8 mouse cellular contexts compared by ENCODE assay signal in the genomic region with DNA sequence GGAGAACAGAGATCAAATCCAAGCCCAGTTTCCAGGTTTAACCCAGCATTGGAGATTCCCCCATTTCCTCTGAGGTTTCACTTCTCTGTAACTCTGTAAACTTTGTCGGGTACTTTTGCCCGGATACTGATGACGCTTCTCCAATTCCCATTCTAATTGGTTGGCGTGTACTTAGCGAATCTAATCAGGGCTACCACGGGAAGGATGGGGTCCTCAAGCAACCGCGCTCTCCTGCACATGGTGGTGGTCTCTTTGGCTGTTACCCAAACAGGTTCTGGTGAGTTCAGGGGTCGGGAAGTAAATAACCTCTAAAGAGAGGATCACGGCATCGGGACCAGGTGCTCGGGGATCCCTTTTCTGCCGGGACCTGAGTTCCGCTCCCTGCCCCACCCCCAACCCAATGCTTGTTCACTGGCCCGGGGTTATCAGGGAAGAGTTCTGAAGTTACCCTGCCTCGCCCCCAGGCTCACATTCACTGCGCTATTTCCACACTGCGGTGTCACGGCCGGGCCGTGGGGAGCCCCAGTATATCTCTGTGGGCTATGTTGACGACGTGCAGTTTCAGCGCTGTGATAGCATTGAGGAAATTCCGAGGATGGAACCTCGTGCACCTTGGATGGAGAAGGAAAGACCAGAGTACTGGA. TPM values are rescaled to one million over a fixed set of nuclear protein-coding genes. Genes with fewer than 3 reads are reported as not detected.
DNase-seq lines count a peak whose midpoint lies in the region; ATAC-seq and TF ChIP-seq lines count a peak whose summit lies in the region.

A gene (plus strand): TSS at position 163 of the 644 bp plus-strand sequence.

- peak within 1 kb of the TSS; percentile 86 for H3K4me2 ChIP-seq in forebrain, embryonic 13.5 days
- peak within 1 kb of the TSS; percentile 95 for H3K4me2 ChIP-seq in liver, postnatal 0 days (ENCODE audit: low read depth, low read length)
- H3K4me2 ChIP-seq in neural tube, embryonic 14.5 days (ENCODE audit: low read depth, low read length): peak within 1 kb of the TSS; percentile 93

- intact Hi-C loops in heart, postnatal 10 days (cut with DNase I): no loop called here

- DNase-seq in heart, postnatal 10 days: peak; percentile 92 to 95
- peak; percentile 89 for DNase-seq in large intestine, adult 2 months (ENCODE audit: low read depth, low spot score)
- DNase-seq in liver, postnatal 0 days: peak; percentile 87
- peak; percentile 93 for DNase-seq in testis, postnatal 10 days (ENCODE audit: low spot score)

- peak; percentile 79 for ATAC-seq in cerebellum, adult (ENCODE audit: insufficient number of reproducible peaks, low FRiP score, low TSS enrichment)
- ATAC-seq in forebrain, embryonic 13.5 days: peak; percentile 99
- ATAC-seq in liver, postnatal 0 days: peak; percentile 89
- ATAC-seq in neural tube, embryonic 14.5 days (ENCODE audit: low read depth): peak; percentile 99

- no peaks in the 10 kb centered on the region for H3K36me3 ChIP-seq in E14TG2a.4 (ENCODE audit: insufficient read depth, low read length)
- no peaks in the 10 kb centered on the region for H3K36me3 ChIP-seq in forebrain, embryonic 13.5 days (ENCODE audit: poor library complexity, severe bottlenecking)
- H3K36me3 ChIP-seq in liver, postnatal 0 days (replicated peaks; ENCODE audit: insufficient read depth, low read length): no peaks in the 10 kb centered on the region
- no peaks in the 10 kb centered on the region for H3K36me3 ChIP-seq in neural tube, embryonic 14.5 days (ENCODE audit: control insufficient read depth, insufficient read depth, low read length)

- H3K27me3 ChIP-seq in E14TG2a.4 (ENCODE audit: insufficient read depth, low read length): peaks cover 20% of the 10 kb centered on the region
- no peaks in the 10 kb centered on the region for H3K27me3 ChIP-seq in forebrain, embryonic 13.5 days
- H3K27me3 ChIP-seq in liver, postnatal 0 days (ENCODE audit: insufficient read depth, low read length): no peaks in the 10 kb centered on the region
- no peaks in the 10 kb centered on the region for H3K27me3 ChIP-seq in neural tube, embryonic 14.5 days (ENCODE audit: control insufficient read depth, insufficient read depth, low read length)

- no peak for TF ChIP-seq CTCF in E14TG2a.4 (conservative IDR thresholded peaks at IDR 0.05; ENCODE audit: low read length)
- no peak for TF ChIP-seq CTCF in liver, postnatal 0 days (IDR thresholded peaks at IDR 0.05; ENCODE audit: low read depth)

- TF ChIP-seq EP300 in liver, postnatal 0 days (IDR thresholded peaks at IDR 0.05; ENCODE audit: low read depth): no peak

- WGBS in forebrain, embryonic 13.5 days: 4% methylated on average over 26 of the region's 26 CpGs
- under 1% methylated on average over 26 of the region's 26 CpGs for WGBS in large intestine, adult 2 months
- WGBS in liver, postnatal 0 days (ENCODE audit: insufficient replicate concordance): 2% methylated on average over 26 of the region's 26 CpGs
- 6% methylated on average over 26 of the region's 26 CpGs for WGBS in neural tube, embryonic 14.5 days

- H3K9ac ChIP-seq in forebrain, embryonic 13.5 days: peak within 1 kb of the TSS; percentile 58
- H3K9ac ChIP-seq in liver, postnatal 0 days (replicated peaks): peak within 1 kb of the TSS; percentile 60
- peak within 1 kb of the TSS; percentile 41; the same call in 1 of the 2 replicates for H3K9ac ChIP-seq in neural tube, embryonic 14.5 days (replicated peaks; ENCODE audit: low read depth, low read length)

- peaks cover 11% of the 10 kb centered on the region; the same call in 1 of the 2 replicates for H3K4me1 ChIP-seq in E14TG2a.4 (replicated peaks; ENCODE audit: low read depth, low read length)
- H3K4me1 ChIP-seq in forebrain, embryonic 13.5 days: peaks cover 4% of the 10 kb centered on the region; the same call in 1 of the 2 replicates
- no peaks in the 10 kb centered on the region; the same call in 1 of the 2 replicates for H3K4me1 ChIP-seq in liver, postnatal 0 days (ENCODE audit: insufficient read depth)
- 0 out of 2 replicates have a peak, but pooled peaks cover 2% of the 10 kb centered on the region for H3K4me1 ChIP-seq in neural tube, embryonic 14.5 days (ENCODE audit: control insufficient read depth, insufficient read depth, low read length)

- H3K27ac ChIP-seq in forebrain, embryonic 13.5 days: no peak within 1 kb of the TSS
- peak within 1 kb of the TSS; percentile 76 for H3K27ac ChIP-seq in liver, postnatal 0 days (ENCODE audit: low read depth)
- H3K27ac ChIP-seq in neural tube, embryonic 14.5 days (ENCODE audit: low read depth, low read length): no peak within 1 kb of the TSS

- H3K9me3 ChIP-seq in E14TG2a.4 (ENCODE audit: low read length): no peaks in the 10 kb centered on the region
- no peaks in the 10 kb centered on the region for H3K9me3 ChIP-seq in forebrain, embryonic 13.5 days (replicated peaks)
- H3K9me3 ChIP-seq in liver, postnatal 0 days (ENCODE audit: low read length): no peaks in the 10 kb centered on the region
- H3K9me3 ChIP-seq in neural tube, embryonic 14.5 days (ENCODE audit: control insufficient read depth, low read length): no peaks in the 10 kb centered on the region

- peak within 1 kb of the TSS; percentile 76 for H3K4me3 ChIP-seq in E14TG2a.4 (replicated peaks; ENCODE audit: low read length)
- peak within 1 kb of the TSS; percentile 49 for H3K4me3 ChIP-seq in forebrain, embryonic 13.5 days
- H3K4me3 ChIP-seq in liver, postnatal 0 days (ENCODE audit: low read depth, low read length): peak within 1 kb of the TSS; percentile 73
- peak within 1 kb of the TSS; percentile 41 for H3K4me3 ChIP-seq in neural tube, embryonic 14.5 days (ENCODE audit: low read depth, low read length)

RNA-seq across cellular contexts. Expression of the gene that starts here (rescaled TPM):
- 0.61 and 1.6 TPM in 2 replicates for polyA plus RNA-seq in forebrain, embryonic 13.5 days (2015; fragmentation: Nextera tagmentation; extraction: Ambion mirVana)
- 1 to 10 TPM; 3.2 to 4.0 TPM for total RNA-seq in heart, postnatal 10 days (2021)
- 9.6 and 9.8 TPM in 2 replicates for polyA plus RNA-seq in large intestine, adult 2 months (2012; rRNA removed)
- 4.5 and 4.6 TPM in 2 replicates for polyA plus RNA-seq in liver, postnatal 0 days (2015; fragmentation: Nextera tagmentation; extraction: Ambion mirVana)
- 0.42 and 0.91 TPM in 2 replicates for polyA plus RNA-seq in neural tube, embryonic 14.5 days (2014; fragmentation: Nextera tagmentation; extraction: Ambion mirVana)

Comparison
In these comparisons a context has a peak if more than half of its experiments do, and no peak if none do; other contexts are left out.
1. Peak in ATAC-seq, H3K4me3 ChIP-seq, H3K9ac ChIP-seq and H3K4me2 ChIP-seq in neural tube, embryonic 14.5 days; RNA of the gene not detected or under 1 TPM.